Mouse (Mus musculus): ENCODE measurements around the gene Tmc4. TPM values are rescaled to one million over a fixed set of nuclear protein-coding genes. Genes with fewer than 3 reads are reported as not detected.
"Not testable (repeated sequence)": the region's sequence is repeated elsewhere in the genome, so short reads cannot be mapped to it uniquely, and the experiment has no call there.

Gene Tmc4
- polyA plus RNA-seq (2012; fragmentation: generic; extraction: Trizol): 1.2 TPM

DNA sequence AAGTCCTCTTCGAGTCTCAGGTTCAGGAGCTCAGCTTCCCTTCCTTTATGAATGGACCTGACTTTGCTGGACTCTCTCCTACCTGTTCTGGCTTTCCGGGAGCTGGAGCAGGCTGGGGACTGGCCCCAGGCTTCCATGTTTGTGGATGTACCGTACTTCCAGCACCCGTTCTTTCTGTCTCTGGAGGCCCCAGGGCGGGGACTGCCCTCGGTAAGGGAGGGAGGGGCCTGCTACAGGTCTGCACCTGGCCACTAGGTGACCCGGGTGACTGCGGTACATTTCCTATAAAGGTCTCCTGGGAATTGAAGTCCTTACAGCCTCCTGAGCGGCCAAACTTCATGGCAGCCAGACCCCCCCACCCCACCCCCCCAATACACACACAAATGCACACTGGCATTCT is at the start of gene Tmc4:
Tmc4 (minus strand) TSS at position 212 of the 400 bp plus-strand sequence.
- Histone ChIP-seq H3K79me2 (ENCODE audit: control insufficient read depth, insufficient read depth) (no peaks in the 10 kb centered on the region), H3K4me2 (ENCODE audit: low read depth) (no peak within 1 kb of the TSS), H3K27me3 (ENCODE audit: control insufficient read depth, insufficient read depth, insufficient read length) (no peaks in the 10 kb centered on the region), H3K4me3 (no peak within 1 kb of the TSS), H3K36me3 (ENCODE audit: control insufficient read depth, insufficient read depth) (no peaks in the 10 kb centered on the region), H3ac (ENCODE audit: control insufficient read depth, insufficient read length) (no peak within 1 kb of the TSS)
- TF ChIP-seq MAX (IDR thresholded peaks at IDR 0.05; ENCODE audit: low read depth) (no peak), MYOD1 (IDR thresholded peaks at IDR 0.05; ENCODE audit: control insufficient read depth in 1 of 3, insufficient read length in 2 of 3, low read depth in 2 of 3) (no peak)

DNA sequence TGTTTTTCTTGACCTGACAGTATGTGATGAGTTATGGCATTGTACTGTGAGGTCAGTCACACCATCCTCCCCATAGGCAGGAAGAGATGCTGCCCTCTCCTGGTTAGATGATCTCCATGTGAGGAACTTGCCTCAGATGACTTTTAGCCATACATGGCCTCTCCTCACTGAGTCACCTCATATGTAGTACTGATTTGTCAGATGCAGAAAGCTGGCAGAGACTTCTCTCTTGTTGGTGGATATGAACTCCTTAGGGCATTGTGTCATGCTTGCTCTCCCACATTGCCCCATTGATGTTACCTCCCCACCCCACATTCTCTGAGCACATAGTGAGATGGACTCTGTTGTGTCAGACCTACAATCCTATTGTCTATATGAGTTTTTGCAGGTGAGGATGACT is 48.1 kb upstream of the Tmc4 start:
- not testable (repeated sequence) for H3ac ChIP-seq (ENCODE audit: control insufficient read depth, insufficient read length); H3K27me3 ChIP-seq (ENCODE audit: control insufficient read depth, insufficient read depth, insufficient read length); H3K4me2 ChIP-seq (ENCODE audit: low read depth); H3K79me2 ChIP-seq (ENCODE audit: control insufficient read depth, insufficient read depth); H3K36me3 ChIP-seq (ENCODE audit: control insufficient read depth, insufficient read depth); H3K4me3 ChIP-seq

DNA sequence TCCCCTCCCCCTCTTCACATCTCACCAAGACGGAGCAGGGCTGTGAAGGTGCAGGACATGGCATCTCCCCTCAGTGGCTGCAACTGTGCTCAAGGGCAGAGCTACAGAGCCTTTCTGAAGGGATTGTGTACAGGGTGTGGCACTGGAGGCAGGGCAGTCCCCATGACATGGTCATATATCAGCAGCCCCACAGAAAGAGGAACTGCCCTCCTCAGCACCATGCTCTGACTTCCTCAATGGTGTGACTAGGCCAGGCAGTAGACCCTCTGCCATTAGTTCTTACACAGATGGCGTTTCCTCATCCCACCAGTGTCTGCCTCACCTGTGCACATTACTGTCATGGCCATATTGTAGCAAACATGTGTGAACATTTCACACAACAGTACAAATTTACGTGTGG is 42.9 kb upstream of the Tmc4 start, which contains the start of gene Pirb:
Pirb (minus strand) TSS at position 124 of the 400 bp plus-strand sequence.
- H3K36me3 ChIP-seq (ENCODE audit: control insufficient read depth, insufficient read depth); H3K4me2 ChIP-seq (ENCODE audit: low read depth); H3K79me2 ChIP-seq (ENCODE audit: control insufficient read depth, insufficient read depth); H3K27me3 ChIP-seq (ENCODE audit: control insufficient read depth, insufficient read depth, insufficient read length); H3ac ChIP-seq (ENCODE audit: control insufficient read depth, insufficient read length); H3K4me3 ChIP-seq: not testable (repeated sequence)

DNA sequence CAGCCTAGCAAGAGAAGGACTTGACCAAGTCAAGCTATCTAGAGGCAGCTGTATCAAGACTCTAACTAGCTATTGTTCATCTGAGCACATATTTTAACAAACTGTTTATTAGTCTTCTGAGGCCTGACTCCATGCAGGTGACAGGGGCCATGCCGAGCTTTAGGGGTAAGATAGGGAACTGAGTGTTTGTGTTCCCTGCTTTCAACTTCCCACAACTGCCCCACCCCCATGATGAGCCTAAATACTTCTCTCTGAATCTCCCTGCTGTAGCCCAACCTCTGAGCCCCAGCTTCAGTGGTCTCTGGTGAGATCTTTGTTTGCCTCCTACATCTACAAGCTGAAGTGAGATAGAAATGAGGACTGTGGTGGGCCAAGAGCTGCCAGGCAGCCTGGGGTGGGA is 37.9 kb upstream of the Tmc4 start:
- Histone ChIP-seq H3ac (ENCODE audit: control insufficient read depth, insufficient read length) (no peak overlapping the region), H3K79me2 (ENCODE audit: control insufficient read depth, insufficient read depth) (no peaks in the 10 kb centered on the region), H3K27me3 (ENCODE audit: control insufficient read depth, insufficient read depth, insufficient read length) (no peaks in the 10 kb centered on the region), H3K4me2 (ENCODE audit: low read depth) (no peak overlapping the region), H3K4me3 (no peak overlapping the region), H3K36me3 (ENCODE audit: control insufficient read depth, insufficient read depth) (no peaks in the 10 kb centered on the region)
- TF ChIP-seq E2F4 (IDR thresholded peaks at IDR 0.05; ENCODE audit: insufficient read depth) (no peak), REST (IDR thresholded peaks at IDR 0.05; ENCODE audit: insufficient read depth, insufficient read length) (no peak), SRF (IDR thresholded peaks at IDR 0.05; ENCODE audit: control insufficient read depth, insufficient read length, low read depth) (no peak), MYOD1 (IDR thresholded peaks at IDR 0.05; ENCODE audit: control insufficient read depth in 1 of 3, insufficient read length in 2 of 3, low read depth in 2 of 3) (no peak), TCF12 (IDR thresholded peaks at IDR 0.05; ENCODE audit: insufficient read depth, poor library complexity, severe bottlenecking) (no peak), POLR2AphosphoS2 (IDR thresholded peaks at IDR 0.05; ENCODE audit: insufficient read length, low read depth) (no peak), CEBPB (IDR thresholded peaks at IDR 0.05; ENCODE audit: insufficient read depth, poor library complexity, severe bottlenecking) (no peak), MAX (IDR thresholded peaks at IDR 0.05; ENCODE audit: low read depth) (no peak), USF1 (IDR thresholded peaks at IDR 0.05; ENCODE audit: low read depth) (no peak), TCF3 (IDR thresholded peaks at IDR 0.05; ENCODE audit: insufficient read length, low read depth) (no peak), MYOG (IDR thresholded peaks at IDR 0.05; ENCODE audit: control insufficient read depth in 1 of 3, insufficient read depth in 1 of 3, insufficient read length in 2 of 3, low read depth in 2 of 3) (no peak), POLR2A (IDR thresholded peaks at IDR 0.05; ENCODE audit: insufficient read length, low read depth) (no peak)

DNA sequence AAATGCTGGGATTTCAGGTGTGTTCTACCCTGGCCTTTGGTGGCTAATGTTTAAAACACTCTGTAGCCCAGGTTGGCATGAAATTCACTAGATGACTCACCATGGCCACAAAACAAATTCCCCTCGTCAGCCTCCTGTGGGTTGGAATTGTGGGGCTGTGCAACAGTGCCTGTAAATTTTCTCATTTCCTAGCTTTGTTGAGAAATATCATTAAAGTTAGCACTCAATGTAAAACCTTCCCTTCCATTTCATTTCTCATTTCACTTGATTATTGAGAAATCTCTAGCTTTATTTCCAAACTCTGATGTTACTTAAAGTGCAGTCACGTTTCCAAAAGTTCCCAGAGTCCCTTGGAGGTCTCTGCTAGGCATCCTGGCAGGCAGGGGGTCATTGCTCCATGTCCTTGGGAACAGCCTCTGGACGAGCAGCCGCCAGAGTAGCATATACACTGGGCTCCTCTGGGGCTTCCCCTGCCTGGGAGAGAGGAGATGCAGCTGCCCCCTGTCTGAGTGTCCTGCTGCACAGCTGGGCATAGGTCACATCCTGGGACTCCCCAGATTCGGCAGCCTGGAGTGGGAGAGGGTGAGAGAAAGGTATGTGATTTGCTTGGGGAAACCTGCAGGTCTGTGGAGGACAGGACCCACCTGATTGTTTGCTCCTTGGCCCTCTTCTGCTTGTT is 35.0 kb upstream of the Tmc4 start:
- Histone ChIP-seq H3K79me2 (ENCODE audit: control insufficient read depth, insufficient read depth) (no peaks in the 10 kb centered on the region), H3K27me3 (ENCODE audit: control insufficient read depth, insufficient read depth, insufficient read length) (no peaks in the 10 kb centered on the region), H3K36me3 (ENCODE audit: control insufficient read depth, insufficient read depth) (peaks cover 6% of the 10 kb centered on the region), H3ac (ENCODE audit: control insufficient read depth, insufficient read length) (no peak overlapping the region), H3K4me2 (ENCODE audit: low read depth) (no peak overlapping the region), H3K4me3 (no peak overlapping the region)
- TF ChIP-seq E2F4 (IDR thresholded peaks at IDR 0.05; ENCODE audit: insufficient read depth) (no peak), USF1 (IDR thresholded peaks at IDR 0.05; ENCODE audit: low read depth) (no peak), REST (IDR thresholded peaks at IDR 0.05; ENCODE audit: insufficient read depth, insufficient read length) (no peak), POLR2A (IDR thresholded peaks at IDR 0.05; ENCODE audit: insufficient read length, low read depth) (no peak), SRF (IDR thresholded peaks at IDR 0.05; ENCODE audit: control insufficient read depth, insufficient read length, low read depth) (no peak), POLR2AphosphoS2 (IDR thresholded peaks at IDR 0.05; ENCODE audit: insufficient read length, low read depth) (no peak), MAX (IDR thresholded peaks at IDR 0.05; ENCODE audit: low read depth) (no peak), MYOG (IDR thresholded peaks at IDR 0.05; ENCODE audit: control insufficient read depth in 1 of 3, insufficient read depth in 1 of 3, insufficient read length in 2 of 3, low read depth in 2 of 3) (no peak), MYOD1 (IDR thresholded peaks at IDR 0.05; ENCODE audit: control insufficient read depth in 1 of 3, insufficient read length in 2 of 3, low read depth in 2 of 3) (no peak), CEBPB (IDR thresholded peaks at IDR 0.05; ENCODE audit: insufficient read depth, poor library complexity, severe bottlenecking) (no peak), TCF12 (IDR thresholded peaks at IDR 0.05; ENCODE audit: insufficient read depth, poor library complexity, severe bottlenecking) (no peak), TCF3 (IDR thresholded peaks at IDR 0.05; ENCODE audit: insufficient read length, low read depth) (no peak)

DNA sequence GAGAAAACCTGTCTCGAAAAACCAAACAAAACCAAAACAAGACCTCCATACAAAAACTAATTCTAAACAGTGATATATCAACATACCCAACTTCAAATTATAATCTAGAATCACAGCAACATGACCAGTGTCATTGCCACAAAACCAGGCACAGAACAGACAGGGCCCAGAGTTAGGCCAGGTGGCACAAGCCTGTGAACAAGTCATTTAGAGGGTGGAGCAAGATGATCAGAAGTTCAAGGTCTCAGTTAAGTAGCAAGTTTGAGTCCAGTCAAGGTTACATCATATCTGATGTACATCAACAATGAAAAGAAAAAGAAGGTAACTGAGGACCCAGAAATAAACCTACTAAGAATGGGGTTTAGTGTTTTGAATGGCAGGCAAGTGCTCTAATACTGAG is 31.6 kb upstream of the Tmc4 start:
- no peak overlapping the region for H3K4me2 ChIP-seq (ENCODE audit: low read depth)
- H3K79me2 ChIP-seq (ENCODE audit: control insufficient read depth, insufficient read depth): peaks cover 15% of the 10 kb centered on the region
- H3K4me3 ChIP-seq: no peak overlapping the region
- TF ChIP-seq MYOG (IDR thresholded peaks at IDR 0.05; ENCODE audit: control insufficient read depth in 1 of 3, insufficient read depth in 1 of 3, insufficient read length in 2 of 3, low read depth in 2 of 3): no peak
- TF ChIP-seq SRF (IDR thresholded peaks at IDR 0.05; ENCODE audit: control insufficient read depth, insufficient read length, low read depth): no peak
- no peak for TF ChIP-seq CEBPB (IDR thresholded peaks at IDR 0.05; ENCODE audit: insufficient read depth, poor library complexity, severe bottlenecking)
- TF ChIP-seq TCF3 (IDR thresholded peaks at IDR 0.05; ENCODE audit: insufficient read length, low read depth): no peak
- TF ChIP-seq E2F4 (IDR thresholded peaks at IDR 0.05; ENCODE audit: insufficient read depth): no peak
- TF ChIP-seq POLR2AphosphoS2 (IDR thresholded peaks at IDR 0.05; ENCODE audit: insufficient read length, low read depth): peak; percentile 47
- no peak for TF ChIP-seq REST (IDR thresholded peaks at IDR 0.05; ENCODE audit: insufficient read depth, insufficient read length)
- TF ChIP-seq USF1 (IDR thresholded peaks at IDR 0.05; ENCODE audit: low read depth): no peak
- TF ChIP-seq TCF12 (IDR thresholded peaks at IDR 0.05; ENCODE audit: insufficient read depth, poor library complexity, severe bottlenecking): no peak
- no peak overlapping the region for H3ac ChIP-seq (ENCODE audit: control insufficient read depth, insufficient read length)
- no peaks in the 10 kb centered on the region for H3K27me3 ChIP-seq (ENCODE audit: control insufficient read depth, insufficient read depth, insufficient read length)
- peaks cover 18% of the 10 kb centered on the region for H3K36me3 ChIP-seq (ENCODE audit: control insufficient read depth, insufficient read depth)

DNA sequence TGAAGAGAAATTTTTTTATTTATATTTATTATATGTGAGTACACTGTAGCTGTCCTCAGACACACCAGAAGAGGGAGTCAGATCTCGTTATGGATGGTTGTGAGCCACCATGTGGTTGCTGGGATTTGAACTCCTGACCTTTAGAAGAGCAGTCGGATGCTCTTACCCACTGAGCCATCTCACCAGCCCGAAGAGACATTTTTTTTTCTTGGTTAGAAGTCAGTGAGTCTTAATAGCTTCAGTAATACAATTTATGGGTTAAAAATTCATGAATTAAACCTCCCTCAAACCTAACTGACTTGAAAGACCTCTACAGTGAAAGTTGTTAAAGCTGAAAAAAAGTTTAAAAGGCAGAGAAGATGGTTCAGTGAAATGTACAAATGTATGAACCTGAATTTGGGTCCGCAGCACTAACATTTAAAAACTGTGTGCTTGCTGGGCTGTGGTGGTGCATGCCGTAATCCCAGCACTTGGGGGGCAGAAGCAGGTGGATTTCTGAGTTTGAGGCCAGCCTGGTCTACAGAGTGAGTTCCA is 31.2 kb upstream of the Tmc4 start:
- peaks cover 15% of the 10 kb centered on the region for H3K79me2 ChIP-seq (ENCODE audit: control insufficient read depth, insufficient read depth)
- H3K4me2 ChIP-seq (ENCODE audit: low read depth); H3K4me3 ChIP-seq; H3K27me3 ChIP-seq (ENCODE audit: control insufficient read depth, insufficient read depth, insufficient read length); H3ac ChIP-seq (ENCODE audit: control insufficient read depth, insufficient read length): not testable (repeated sequence)
- H3K36me3 ChIP-seq (ENCODE audit: control insufficient read depth, insufficient read depth): peaks cover 18% of the 10 kb centered on the region

All from myocyte (in vitro differentiated cells).